Mouse (Mus musculus) cerebellum, postnatal 14 days (tissue): ENCODE measurements around the gene Nol4l.

ENCODE experiments used
- DNase-seq, 2 experiments: peaks; one replicate each; pipeline ENCODE4 v3.0.0; 2021; ENCODE audit warnings: mixed read lengths in 2 of 2

The Nol4l gene

DNA sequence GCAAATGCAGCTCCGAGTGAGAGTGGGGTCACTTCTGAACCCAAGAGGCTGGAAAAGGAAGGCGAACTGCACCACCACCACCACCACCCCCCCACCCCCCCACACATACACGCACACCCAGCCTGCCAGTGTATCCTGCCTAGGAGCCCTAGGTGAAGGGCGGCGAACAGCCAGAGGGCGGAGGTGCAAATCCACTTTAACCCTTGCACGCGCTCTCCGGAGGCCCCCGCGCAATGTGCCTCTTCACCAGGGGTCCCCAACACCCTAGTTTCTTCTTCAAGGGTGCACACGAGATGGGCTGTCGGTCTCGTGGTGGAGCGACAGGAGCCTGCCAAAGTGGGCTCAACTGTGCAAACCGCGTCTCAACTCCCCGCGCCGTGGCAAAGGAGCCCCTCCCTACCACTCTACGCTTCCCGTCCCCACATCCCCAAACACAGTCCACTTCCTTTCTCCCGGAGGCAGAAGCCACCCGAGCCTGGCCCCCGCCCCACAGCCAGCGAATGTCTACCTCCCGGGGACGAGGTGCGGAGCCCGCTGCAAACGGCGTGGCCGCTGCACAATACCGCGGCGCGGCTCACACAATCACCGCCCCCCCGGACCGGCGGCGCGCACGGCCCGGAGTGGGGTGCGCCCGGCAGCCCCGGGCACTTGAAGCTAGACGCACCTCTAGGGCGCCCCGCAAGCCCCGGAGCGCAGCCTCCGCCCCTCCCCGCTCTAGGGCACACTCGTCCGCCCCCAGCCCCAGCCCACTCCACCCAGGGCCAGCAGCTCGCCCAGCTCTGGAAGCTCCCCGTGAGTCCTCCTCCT, 86.1 kb downstream of the Nol4l start:
- DNase-seq: peak; percentile 40 to 60

- DNase-seq: no peak
These were observed 87.1 kb downstream of the Nol4l start for GRCm38 (mm10) chr2:153442720-153443119.

- DNase-seq: no peak
These were observed 88.5 kb downstream of the Nol4l start for GRCm38 (mm10) chr2:153441228-153441627.

DNA sequence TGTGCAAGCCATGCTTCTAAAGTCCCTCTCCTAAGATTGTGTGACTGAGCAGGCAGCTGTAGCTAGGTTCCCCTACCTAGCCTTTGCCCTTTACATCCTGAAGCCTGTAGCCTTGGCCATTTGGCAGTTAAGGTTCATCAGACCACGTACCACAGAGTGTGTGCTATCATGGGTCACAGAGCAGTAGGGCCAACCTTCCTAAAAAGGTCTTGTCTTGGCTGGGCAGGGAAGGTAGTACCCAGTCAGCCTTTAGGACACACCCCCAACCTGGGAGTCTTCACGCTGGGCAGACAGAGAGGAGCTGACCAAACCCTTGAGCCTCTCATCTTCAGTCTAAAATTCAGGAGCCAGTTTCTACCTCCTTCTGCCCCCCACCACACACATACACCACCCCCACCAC, 89.0 kb downstream of the Nol4l start:
- no peak for DNase-seq

DNA sequence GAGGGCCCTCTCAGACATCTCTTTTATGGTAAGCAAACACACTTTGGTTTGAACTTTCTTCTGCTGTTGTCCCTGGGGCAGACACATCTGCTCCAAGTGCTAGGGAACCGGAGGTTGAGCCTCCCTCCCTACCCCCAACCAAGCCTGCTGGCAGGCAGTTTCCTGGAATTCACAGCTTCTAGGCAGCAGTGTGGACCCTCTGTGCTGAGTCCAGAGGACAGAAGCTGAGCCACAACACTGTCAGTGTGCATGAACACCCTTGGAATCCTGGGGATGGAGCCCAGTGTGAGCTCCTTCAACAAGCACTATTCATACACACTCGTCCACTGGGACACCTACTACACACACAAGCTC, 92.5 kb downstream of the Nol4l start:
- no peak for DNase-seq

- DNase-seq: peak; percentile 42 to 50
These were observed 93.0 kb downstream of the Nol4l start for GRCm38 (mm10) chr2:153436641-153437305.

- peak; percentile 85 to 91 for DNase-seq
These were observed 94.6 kb downstream of the Nol4l start for GRCm38 (mm10) chr2:153434880-153435831.

DNA sequence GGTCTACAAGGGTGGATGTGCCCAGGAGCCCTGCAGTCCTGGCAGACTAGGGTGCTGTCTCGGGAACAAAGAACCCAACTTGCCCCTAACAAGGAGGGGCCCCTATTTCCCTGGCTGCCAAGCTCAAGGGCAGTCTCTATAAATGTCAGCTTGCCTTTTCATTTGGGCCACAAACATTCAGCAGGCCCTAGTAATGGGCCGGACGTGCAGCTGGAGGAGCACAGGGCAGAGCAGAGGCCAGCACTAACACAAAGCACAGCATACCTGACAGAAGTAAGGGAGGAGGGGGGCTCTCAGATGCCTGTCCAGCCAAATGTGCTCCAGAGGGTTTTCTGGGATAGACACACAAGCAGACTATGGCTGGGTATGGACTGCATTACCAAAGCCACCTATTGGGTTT, 95.9 kb downstream of the Nol4l start:
- DNase-seq: no peak

DNA sequence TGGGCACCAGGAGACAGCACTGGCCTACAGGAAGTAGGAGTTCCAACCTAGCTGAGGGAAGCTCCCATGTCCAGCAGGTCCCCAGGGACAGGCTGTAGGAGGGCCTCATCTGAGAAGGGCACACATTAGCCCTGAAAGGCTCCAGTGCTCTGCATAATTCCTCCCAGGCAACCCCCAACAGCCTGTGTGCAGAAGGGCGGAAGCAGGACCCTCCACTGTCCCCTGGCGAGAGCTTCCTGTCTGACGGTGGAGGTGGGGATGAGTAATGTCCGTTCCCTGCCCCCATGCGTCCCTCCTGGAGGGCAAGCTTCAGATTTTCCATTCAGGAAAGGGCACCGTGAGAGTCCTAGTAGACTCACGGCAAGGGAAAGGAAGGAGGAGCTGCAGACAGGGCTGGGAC, 97.3 kb downstream of the Nol4l start:
- no peak for DNase-seq

DNA sequence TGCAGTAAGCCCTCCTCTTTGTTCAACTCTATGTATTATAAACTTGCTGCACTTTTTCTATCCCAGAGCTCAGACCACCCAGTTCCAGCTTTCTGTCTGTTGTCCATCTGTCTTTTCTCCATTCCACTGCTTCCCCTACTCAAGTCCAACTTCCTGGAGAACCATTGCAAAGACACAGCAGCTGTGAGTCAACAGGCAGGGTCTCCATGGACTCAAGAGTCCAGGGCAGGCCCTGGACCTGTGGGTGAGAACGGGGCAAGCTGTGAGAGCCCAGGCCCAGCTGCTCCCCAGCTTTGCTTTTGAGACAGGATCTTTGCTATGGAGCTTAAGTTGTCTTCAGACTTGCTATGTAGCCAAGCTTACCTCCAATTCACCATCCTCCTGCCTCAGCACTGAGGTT, 99.2 kb downstream of the Nol4l start:
- no peak for DNase-seq

DNA sequence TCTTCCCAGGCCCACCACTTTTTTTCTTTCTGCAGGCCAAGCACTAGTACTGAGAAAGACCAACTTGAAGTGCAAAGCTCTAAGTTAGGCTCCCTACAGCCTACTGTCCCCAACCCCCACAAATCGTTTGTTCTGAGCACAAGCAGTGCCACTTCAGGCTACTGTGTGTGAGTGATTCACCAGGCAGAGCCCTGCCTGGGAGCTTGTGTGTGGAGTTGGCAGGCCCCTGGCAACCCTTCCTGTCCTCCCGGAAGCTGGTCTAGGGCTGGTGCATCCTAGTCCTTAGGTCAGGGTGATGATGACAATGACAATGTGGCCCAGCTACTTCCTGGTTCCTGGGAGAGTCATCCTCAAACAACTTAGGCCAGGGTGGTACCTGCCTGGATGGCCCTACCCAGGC, 101.3 kb downstream of the Nol4l start:
- no peak for DNase-seq

GRCm38 (mm10) chr2:153426931-153427330, 102.8 kb downstream of the Nol4l start:
- no peak for DNase-seq

DNA sequence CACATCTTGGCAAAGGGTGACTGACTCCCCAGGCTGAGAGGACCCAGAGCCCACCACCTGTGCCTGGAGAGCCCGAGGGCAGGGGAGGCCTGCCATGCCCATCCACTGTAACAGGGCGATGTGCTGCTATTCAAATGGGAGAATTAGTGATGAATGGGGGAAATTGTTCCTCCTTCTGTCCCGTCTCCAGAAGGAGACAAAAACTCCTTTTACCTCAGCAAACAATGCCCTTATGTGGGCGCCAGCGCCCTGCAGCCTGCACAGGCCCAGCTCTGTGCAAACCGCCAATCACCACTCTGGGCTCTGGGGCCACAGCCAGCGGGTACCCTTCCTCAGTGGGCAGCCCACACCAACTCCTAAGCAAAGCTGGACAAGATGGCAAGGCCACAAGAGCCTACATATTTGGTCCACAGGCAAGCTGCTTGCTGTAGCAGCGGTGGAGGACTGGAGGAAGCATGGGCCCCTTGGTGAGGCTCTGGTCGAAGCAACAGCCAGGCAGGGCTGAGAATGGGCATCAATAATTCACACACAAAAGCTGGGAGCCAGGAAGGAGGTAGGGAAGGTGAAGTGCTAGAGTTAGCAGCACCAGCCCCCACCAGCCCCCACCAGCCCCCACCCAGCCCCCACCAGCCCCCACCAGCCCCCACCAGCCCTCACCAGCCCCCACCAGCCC, 103.6 kb downstream of the Nol4l start:
- no peak for DNase-seq

DNA sequence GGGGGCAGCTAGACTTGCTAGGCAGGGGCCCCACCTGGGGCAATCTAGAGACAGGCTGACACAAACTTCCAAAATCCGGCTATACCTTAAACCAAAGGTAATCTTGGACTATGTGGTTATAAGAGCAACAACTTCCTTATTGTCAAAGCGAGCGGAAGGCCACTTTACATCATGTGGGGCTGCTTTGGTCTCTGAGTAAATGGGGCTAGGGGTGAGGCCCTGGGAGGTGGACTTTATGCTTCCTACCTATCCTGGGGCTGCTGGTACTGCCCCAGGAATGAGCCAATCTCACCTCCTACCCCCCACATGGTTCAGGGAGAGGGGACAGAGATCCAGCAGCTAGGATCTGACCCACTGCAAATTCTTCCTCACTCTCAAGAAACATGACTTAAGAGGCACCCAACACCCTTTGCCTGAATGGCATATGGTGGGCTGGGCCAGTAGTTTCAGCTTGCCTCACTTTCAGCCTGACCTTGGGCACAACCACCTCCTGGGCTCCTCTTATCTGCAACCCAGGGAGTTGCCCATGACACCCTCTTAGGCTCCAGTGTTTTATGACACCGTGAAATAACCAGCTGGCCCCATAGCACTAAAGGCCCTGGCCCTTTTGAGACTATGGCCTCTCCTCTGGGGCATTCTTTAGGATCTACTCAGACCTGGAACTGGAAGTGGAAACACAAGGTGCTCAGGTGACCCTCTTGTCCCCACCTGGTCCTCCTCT, 104.5 kb downstream of the Nol4l start:
- no peak for DNase-seq

GRCm38 (mm10) chr2:153424557-153424956, 105.2 kb downstream of the Nol4l start:
- no peak for DNase-seq

GRCm38 (mm10) chr2:153423113-153423512, 106.7 kb downstream of the Nol4l start:
- DNase-seq: no peak

DNA sequence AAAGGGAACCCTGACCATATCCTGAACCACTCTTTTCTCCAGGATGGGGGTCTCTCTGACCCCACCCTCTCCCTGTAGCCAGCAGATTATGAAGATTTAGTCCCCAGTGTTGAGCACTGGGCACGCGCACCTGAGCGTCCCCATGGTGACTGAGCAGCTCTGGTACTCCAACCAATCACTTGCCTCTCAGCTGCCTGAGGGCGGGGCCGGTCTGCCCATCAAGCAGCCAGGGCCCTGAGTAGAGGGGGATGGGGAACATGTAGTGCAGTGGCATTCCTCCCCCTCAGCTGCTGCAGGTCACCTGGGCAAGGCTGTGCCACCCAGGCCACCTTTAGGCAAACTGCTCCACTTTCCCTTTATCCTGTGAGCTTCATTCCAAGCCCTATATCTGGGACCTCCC, 107.7 kb downstream of the Nol4l start:
- peak in 1 of 2 experiments; percentile 59 for DNase-seq

GRCm38 (mm10) chr2:153421233-153421632, 108.5 kb downstream of the Nol4l start:
- no peak for DNase-seq

DNA sequence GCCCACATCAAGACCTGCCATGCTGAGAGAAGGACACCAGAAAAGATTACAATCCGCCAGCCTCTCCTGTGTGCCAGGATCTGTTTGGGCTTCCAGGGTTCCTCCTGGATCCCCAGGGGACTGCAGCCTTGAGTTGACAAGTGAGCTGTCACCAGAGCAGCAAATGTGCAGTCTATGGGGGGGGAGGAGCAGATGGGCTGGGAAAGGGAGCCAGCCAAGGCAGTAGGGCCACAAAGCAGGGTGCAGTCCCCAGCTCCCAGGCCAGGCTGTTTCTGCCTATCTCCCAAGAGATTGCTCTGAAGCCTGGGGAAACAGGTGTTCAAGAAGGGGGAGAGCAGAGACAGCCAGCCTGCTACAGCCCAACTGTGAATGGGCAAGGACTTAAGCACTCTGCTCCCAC, 111.4 kb downstream of the Nol4l start:
- DNase-seq: no peak

- no peak for DNase-seq
These were observed 111.9 kb downstream of the Nol4l start for GRCm38 (mm10) chr2:153417841-153418240.

- DNase-seq: no peak
These were observed 115.2 kb downstream of the Nol4l start for GRCm38 (mm10) chr2:153414607-153415006.

GRCm38 (mm10) chr2:153412563-153412962, 117.2 kb downstream of the Nol4l start:
- DNase-seq: no peak
